Mouse (Mus musculus): ENCODE data around the gene Psma7.

The Psma7 gene

GRCm38 (mm10) chr2:180042256-180042857, at the start of gene Psma7, which contains the start of gene Ss18l1:
Psma7 (minus strand) TSS chr2:180042433.
Ss18l1 (plus strand) TSS chr2:180042509.
- peak; percentile 92 for DNase-seq

- DNase-seq: no peak
Observed at GRCm38 (mm10) chr2:180090285-180090684, 48.1 kb upstream of the Psma7 start.

GRCm38 (mm10) chr2:180087472-180087871, 45.2 kb upstream of the Psma7 start:
- DNase-seq: no peak

GRCm38 (mm10) chr2:180086637-180087027, 44.4 kb upstream of the Psma7 start:
- no peak for DNase-seq

- DNase-seq: no peak
Observed at GRCm38 (mm10) chr2:180085926-180086636, 43.8 kb upstream of the Psma7 start.

GRCm38 (mm10) chr2:180084565-180084964, 42.3 kb upstream of the Psma7 start:
- DNase-seq: no peak

- no peak for DNase-seq
Observed at GRCm38 (mm10) chr2:180083063-180083462, 40.8 kb upstream of the Psma7 start.

GRCm38 (mm10) chr2:180080680-180081079, 38.4 kb upstream of the Psma7 start:
- no peak for DNase-seq

GRCm38 (mm10) chr2:180077622-180078021, 35.4 kb upstream of the Psma7 start:
- no peak for DNase-seq

- DNase-seq: no peak
Observed at GRCm38 (mm10) chr2:180072886-180073285, 30.7 kb upstream of the Psma7 start.

GRCm38 (mm10) chr2:180071671-180072070, 29.4 kb upstream of the Psma7 start:
- no peak for DNase-seq

GRCm38 (mm10) chr2:180070481-180071453, 28.5 kb upstream of the Psma7 start, which contains the start of gene Mtg2:
Mtg2 (plus strand) TSS chr2:180070588.
- peak; percentile 98 for DNase-seq

- no peak for DNase-seq
Observed at GRCm38 (mm10) chr2:180069770-180070480, 27.7 kb upstream of the Psma7 start.

- DNase-seq: no peak
Observed at GRCm38 (mm10) chr2:180063338-180064131, 21.3 kb upstream of the Psma7 start.

- DNase-seq: no peak
Observed at GRCm38 (mm10) chr2:180053001-180053400, 10.8 kb upstream of the Psma7 start.

GRCm38 (mm10) chr2:180051986-180052733, 9.9 kb upstream of the Psma7 start:
- DNase-seq: no peak

- peak; percentile 73 for DNase-seq
Observed at GRCm38 (mm10) chr2:180050986-180051385, 8.8 kb upstream of the Psma7 start.

GRCm38 (mm10) chr2:180047980-180048635, 5.9 kb upstream of the Psma7 start:
- peak; percentile 53 for DNase-seq

- DNase-seq: no peak
Observed at GRCm38 (mm10) chr2:180047580-180047979, 5.3 kb upstream of the Psma7 start.

GRCm38 (mm10) chr2:180045283-180045682, 3.0 kb upstream of the Psma7 start:
- no peak for DNase-seq
